Mouse (Mus musculus): Measurements from ENCODE around the gene Muc15. TPM values are rescaled to one million over a fixed set of nuclear protein-coding genes. Genes with fewer than 3 reads are reported as not detected.
A peak's percentile ranks its signal among the peaks of the same experiment; 100 is the strongest.

Gene Muc15
- 0.10 and 0.19 TPM in 2 replicates for polyA plus RNA-seq (2016; fragmentation: Nextera tagmentation; extraction: Ambion mirVana)

DNA sequence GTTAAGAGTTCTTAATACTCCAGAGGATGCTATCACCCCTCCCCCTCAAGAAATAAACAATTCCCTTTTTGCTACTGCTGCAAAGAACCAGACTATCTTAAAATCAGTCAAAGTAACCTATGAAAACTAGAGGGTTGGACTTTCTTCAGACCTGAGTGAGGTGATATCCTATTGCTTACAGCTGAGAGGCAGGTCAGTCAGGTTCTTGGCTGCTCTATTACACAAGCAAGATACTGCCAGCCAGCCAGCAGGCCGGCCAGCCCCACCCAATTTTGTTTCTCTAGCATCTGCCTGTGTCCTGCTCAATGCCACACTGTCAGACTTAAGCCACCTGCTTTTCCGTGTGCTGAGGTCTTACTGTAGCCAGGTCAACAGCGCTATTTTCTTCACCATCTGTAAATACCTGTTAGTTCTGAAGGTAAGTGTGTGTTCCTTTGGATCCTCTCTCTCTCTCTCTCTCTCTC is at the start of gene Muc15:
Gene Muc15, plus strand, starts transcription at position 51 of the 464 bp plus-strand sequence.
- no peak within 1 kb of the TSS for H3K27ac ChIP-seq
- no peak within 1 kb of the TSS for H3K4me3 ChIP-seq
- WGBS = 55% methylated on average over 3 of the region's 3 CpGs
- H3K27me3 ChIP-seq = no peaks in the 10 kb centered on the region
- H3K9ac ChIP-seq = no peak within 1 kb of the TSS
- ATAC-seq (ENCODE audit: insufficient number of reproducible peaks, insufficient read depth, low FRiP score, low TSS enrichment) = no peak
- no peak within 1 kb of the TSS for H3K4me2 ChIP-seq (replicated peaks)
- H3K36me3 ChIP-seq = no peaks in the 10 kb centered on the region
- no peaks in the 10 kb centered on the region for H3K9me3 ChIP-seq
- H3K4me1 ChIP-seq = no peaks in the 10 kb centered on the region

DNA sequence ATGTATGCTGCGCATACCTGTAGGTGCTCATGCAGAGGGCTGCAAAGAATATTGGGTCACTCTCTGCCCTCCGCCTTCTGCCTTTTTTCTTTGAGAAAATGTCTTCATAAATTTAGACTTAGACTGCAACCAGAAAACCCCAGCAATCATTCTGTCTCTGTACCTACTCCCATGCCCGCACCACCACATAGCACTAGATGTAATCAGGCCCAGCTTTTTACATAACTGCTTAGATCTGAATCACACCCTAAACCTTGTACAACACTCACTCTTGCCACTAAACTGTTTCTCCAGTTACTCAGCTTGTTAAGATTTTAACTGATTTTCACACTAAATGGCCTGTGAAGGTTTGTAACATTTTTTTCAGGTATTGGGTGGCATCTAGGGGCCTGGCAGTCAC is 11.7 kb upstream of the Muc15 start:
- ATAC-seq (ENCODE audit: insufficient number of reproducible peaks, insufficient read depth, low FRiP score, low TSS enrichment) = no peak
- Histone ChIP-seq H3K4me3 (no peak overlapping the region), H3K4me2 (replicated peaks) (no peak overlapping the region), H3K36me3 (no peaks in the 10 kb centered on the region), H3K27ac (no peak overlapping the region), H3K9ac (no peak overlapping the region), H3K4me1 (no peaks in the 10 kb centered on the region), H3K27me3 (no peaks in the 10 kb centered on the region), H3K9me3 (no peaks in the 10 kb centered on the region)
- WGBS = 94% methylated on average over 3 of the region's 3 CpGs

DNA sequence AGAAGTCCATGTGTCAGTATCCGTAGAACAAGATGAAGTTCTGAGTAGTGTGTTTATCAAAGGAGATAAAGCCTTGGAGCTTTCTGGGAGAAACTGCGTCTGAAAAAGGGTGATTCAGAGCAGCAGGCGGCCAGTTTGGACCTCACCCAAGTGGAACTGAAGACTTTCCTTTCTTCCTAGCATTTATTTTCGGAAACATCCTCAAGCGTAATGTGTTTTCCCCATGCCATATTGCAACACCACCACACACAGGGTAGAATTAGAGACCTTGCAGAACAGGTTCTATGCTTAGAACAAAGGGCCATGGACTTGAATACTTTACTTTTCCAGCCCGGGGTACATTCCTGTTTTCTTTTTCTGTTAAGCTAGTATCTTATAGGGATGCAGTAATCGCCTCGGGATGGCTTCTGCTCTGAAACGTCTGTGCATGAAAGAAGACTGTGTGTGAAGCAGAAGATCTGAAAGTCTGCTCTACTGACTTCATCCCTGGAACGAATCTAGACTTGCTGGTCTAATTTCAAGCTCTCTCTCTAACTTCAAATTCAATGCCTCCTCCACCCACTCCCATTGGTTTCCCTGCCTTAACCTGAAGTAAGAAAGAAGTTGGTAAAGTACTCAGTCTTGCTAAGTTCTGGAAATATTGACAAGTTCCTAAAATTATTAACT is 11.0 kb upstream of the Muc15 start:
- WGBS = 83% methylated on average over 10 of the region's 10 CpGs
- H3K4me3 ChIP-seq = no peak overlapping the region
- no peak for ATAC-seq (ENCODE audit: insufficient number of reproducible peaks, insufficient read depth, low FRiP score, low TSS enrichment)

DNA sequence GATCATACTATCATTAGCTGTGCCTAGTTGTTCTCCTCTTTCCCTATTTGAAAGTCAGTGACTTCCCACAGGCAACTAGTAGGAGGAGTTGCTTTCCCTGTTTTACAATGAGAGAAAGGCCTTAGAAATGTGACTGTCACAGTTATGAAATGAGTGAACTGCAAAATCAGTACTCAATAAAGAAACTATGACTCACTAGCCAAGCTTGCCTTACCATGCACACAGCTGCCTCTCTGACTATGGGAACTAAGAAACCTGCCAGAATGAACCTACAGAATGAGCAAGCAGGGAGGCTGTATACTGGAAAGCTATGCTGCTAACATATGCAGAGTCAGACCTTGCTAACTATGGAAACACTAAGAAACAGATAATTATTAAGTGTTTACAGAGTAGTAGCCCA is 2.1 kb upstream of the Muc15 start:
- Histone ChIP-seq H3K9ac (no peak overlapping the region), H3K4me1 (no peaks in the 10 kb centered on the region), H3K4me2 (replicated peaks) (no peak overlapping the region), H3K9me3 (no peaks in the 10 kb centered on the region), H3K27me3 (no peaks in the 10 kb centered on the region), H3K27ac (no peak overlapping the region), H3K36me3 (no peaks in the 10 kb centered on the region), H3K4me3 (no peak overlapping the region)
- ATAC-seq (ENCODE audit: insufficient number of reproducible peaks, insufficient read depth, low FRiP score, low TSS enrichment) = no peak

More for the DNA sequence above, 11.0 kb upstream of the Muc15 start:
- Histone ChIP-seq H3K9ac (no peak overlapping the region), H3K36me3 (no peaks in the 10 kb centered on the region), H3K4me1 (no peaks in the 10 kb centered on the region), H3K4me2 (replicated peaks) (no peak overlapping the region), H3K27me3 (no peaks in the 10 kb centered on the region), H3K27ac (no peak overlapping the region), H3K9me3 (no peaks in the 10 kb centered on the region)

DNA sequence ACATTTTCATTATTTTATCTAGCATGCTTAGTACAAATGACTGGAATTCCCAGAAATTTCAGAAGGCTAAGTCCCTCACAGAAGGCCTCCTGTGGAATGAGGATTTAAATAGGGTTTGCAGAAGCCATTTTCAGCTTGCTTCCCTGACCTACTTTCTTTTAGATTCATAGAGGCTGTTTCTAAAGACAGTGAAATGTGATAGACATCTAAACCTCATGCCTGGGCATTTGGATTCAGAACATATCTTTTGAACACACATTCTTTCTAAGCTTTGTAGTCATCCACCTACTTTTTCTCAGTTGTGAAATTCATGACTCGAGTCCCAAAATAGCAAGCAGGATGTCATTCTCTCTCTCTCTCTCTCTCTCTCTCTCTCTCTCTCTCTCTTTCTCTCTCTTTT is 1.1 kb downstream of the Muc15 start:
- Histone ChIP-seq H3K9me3 (no peaks in the 10 kb centered on the region), H3K36me3 (no peaks in the 10 kb centered on the region), H3K27ac (no peak overlapping the region), H3K4me3 (no peak overlapping the region), H3K9ac (no peak overlapping the region), H3K4me1 (no peaks in the 10 kb centered on the region), H3K4me2 (replicated peaks) (no peak overlapping the region), H3K27me3 (no peaks in the 10 kb centered on the region)
- ATAC-seq (ENCODE audit: insufficient number of reproducible peaks, insufficient read depth, low FRiP score, low TSS enrichment) = no peak
- WGBS = 78% methylated on average over 1 of the region's 1 CpGs

DNA sequence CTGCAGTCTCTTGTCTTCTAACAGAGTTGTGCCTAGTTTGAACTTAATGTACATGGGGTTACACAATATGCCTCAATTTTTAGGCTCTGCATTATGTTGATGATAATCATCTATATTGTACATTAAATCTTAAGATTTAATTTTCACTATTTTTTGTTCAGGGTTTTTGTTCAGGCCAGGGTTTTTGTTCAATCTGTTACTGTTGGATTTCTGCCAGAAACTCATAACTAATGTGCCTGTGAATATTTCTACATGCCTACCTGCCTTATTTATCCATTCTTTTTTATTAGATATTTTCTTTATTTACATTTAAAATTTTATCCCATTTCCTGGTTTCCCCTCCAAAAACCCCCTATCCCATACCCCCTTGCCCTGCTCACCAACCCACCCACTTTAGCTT is 5.0 kb downstream of the Muc15 start:
- Histone ChIP-seq H3K4me1 (no peaks in the 10 kb centered on the region), H3K9ac (no peak overlapping the region), H3K4me3 (no peak overlapping the region), H3K27ac (no peak overlapping the region), H3K9me3 (no peaks in the 10 kb centered on the region), H3K36me3 (no peaks in the 10 kb centered on the region), H3K4me2 (replicated peaks) (no peak overlapping the region), H3K27me3 (no peaks in the 10 kb centered on the region)
- no peak for ATAC-seq (ENCODE audit: insufficient number of reproducible peaks, insufficient read depth, low FRiP score, low TSS enrichment)

DNA sequence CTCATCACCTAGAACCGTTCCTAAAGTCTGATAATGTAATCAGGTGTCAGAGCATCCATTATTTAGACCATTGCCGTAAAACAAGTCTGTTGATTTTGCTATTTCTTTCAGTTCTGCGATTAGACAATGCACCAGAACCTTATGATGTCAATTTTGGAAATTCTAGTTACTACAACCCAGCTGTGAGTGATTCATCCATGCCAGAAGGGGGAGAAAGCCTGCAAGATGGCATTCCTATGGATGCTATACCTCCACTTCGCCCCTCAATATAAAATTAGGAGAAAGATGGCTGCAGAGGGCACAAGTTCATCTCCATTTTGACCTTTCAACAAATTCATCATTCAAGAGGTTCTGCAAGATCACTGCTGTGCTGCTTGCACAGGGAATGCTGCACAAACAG is 16.1 kb downstream of the Muc15 start:
- Histone ChIP-seq H3K36me3 (no peaks in the 10 kb centered on the region), H3K4me1 (0 out of 2 replicates have a peak, but pooled peaks cover 5% of the 10 kb centered on the region), H3K27ac (no peak overlapping the region), H3K9me3 (no peaks in the 10 kb centered on the region), H3K9ac (no peak overlapping the region), H3K4me2 (replicated peaks) (no peak overlapping the region), H3K27me3 (no peaks in the 10 kb centered on the region), H3K4me3 (no peak overlapping the region)
- WGBS = 68% methylated on average over 4 of the region's 4 CpGs
- ATAC-seq (ENCODE audit: insufficient number of reproducible peaks, insufficient read depth, low FRiP score, low TSS enrichment) = no peak

DNA sequence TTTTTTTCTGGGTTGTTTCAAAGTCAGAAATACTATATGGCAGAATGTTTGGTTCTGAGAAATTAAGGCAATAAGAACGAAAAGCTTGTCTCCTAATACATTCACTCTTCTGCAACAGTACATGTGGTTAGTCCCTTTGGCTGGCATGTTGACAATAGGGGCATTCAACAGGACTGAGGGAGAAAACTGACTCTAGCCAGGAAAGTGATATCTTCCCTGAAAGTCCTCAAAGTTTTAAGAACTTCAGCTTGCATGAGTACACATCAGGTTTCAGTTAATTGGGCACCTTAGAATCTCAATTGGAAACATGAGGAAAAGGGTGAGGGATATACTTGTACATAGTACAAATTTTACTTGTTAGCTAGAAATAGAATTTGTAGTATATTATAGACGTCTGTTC is 16.8 kb downstream of the Muc15 start:
- Histone ChIP-seq H3K9ac (no peak overlapping the region), H3K4me3 (no peak overlapping the region), H3K27me3 (no peaks in the 10 kb centered on the region), H3K9me3 (no peaks in the 10 kb centered on the region), H3K4me2 (replicated peaks) (no peak overlapping the region), H3K36me3 (no peaks in the 10 kb centered on the region), H3K4me1 (0 out of 2 replicates have a peak, but pooled peaks cover 5% of the 10 kb centered on the region), H3K27ac (no peak overlapping the region)
- WGBS = 22% methylated on average over 2 of the region's 2 CpGs
- peak; percentile 52; the same call in 1 of the 2 replicates for ATAC-seq (ENCODE audit: insufficient number of reproducible peaks, insufficient read depth, low FRiP score, low TSS enrichment)

DNA sequence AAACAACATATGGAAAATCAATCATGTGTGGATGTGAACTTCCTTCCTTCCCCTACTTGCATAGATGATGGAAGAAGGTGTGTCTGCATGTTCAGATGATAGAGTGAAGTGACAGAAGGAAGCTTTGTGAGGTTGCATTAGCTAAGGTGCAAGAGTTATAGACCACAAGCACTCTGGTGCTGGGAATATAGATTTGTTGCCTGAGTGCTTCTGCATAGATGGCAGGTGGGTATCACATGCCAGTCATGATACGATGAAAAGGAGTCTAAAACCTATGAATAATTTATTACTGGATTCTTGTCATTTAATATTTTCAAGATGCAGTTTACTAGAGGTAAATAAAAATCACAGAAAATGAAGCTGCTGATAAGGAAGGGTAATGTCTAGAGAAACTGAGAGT is 18.6 kb downstream of the Muc15 start:
- H3K27ac ChIP-seq = no peak overlapping the region
- no peak overlapping the region for H3K4me3 ChIP-seq
- H3K27me3 ChIP-seq = no peaks in the 10 kb centered on the region
- 0 out of 2 replicates have a peak, but pooled peaks cover 5% of the 10 kb centered on the region for H3K4me1 ChIP-seq
- no peak overlapping the region for H3K4me2 ChIP-seq (replicated peaks)
- no peaks in the 10 kb centered on the region for H3K36me3 ChIP-seq
- no peak overlapping the region for H3K9ac ChIP-seq
- WGBS = 83% methylated on average over 1 of the region's 1 CpGs
- ATAC-seq (ENCODE audit: insufficient number of reproducible peaks, insufficient read depth, low FRiP score, low TSS enrichment) = no peak
- no peaks in the 10 kb centered on the region for H3K9me3 ChIP-seq

DNA sequence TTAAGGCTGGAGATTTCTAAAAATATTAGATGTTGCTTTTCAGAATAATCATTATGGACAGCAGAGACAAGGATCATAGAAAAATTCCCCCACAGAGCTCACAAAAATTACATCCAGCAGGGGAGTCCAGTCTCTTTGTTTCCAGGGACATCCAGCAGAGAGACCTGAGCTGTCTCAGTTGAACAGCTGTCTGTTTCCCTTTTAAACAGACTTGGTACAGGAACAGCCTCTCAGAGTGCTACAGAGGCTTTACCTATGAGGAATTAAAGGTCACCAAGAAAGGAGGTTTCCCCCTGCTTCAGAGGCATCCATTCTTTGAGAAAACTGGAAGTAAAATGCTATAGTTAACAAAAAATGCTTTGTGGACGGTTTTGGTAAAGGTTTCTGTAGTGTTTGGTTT is 19.4 kb downstream of the Muc15 start:
- H3K27ac ChIP-seq = no peak overlapping the region
- 51% methylated on average over 1 of the region's 1 CpGs for WGBS

DNA sequence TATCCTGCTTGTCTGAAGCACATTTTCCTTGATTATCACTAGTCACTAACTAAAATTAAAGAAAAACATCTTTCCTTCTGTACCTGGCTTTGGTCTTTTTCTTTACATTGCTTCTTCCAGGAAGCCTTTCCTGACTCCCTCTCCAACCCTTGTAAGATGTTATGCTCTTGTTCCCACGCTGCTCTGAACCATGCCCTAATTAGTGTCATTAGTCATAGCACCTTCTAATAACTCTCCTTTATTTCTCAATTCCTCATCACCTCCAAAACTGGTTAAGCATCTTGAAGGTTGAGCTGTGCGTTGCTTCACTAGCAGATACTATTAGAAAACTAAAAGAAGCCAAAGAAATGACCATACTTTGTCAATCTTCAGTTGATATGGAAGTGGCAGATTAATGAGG is 36.4 kb downstream of the Muc15 start:
- no peaks in the 10 kb centered on the region for H3K4me1 ChIP-seq
- no peak for ATAC-seq (ENCODE audit: insufficient number of reproducible peaks, insufficient read depth, low FRiP score, low TSS enrichment)
- no peak overlapping the region for H3K4me3 ChIP-seq
- 85% methylated on average over 2 of the region's 2 CpGs for WGBS
- H3K36me3 ChIP-seq = no peaks in the 10 kb centered on the region
- no peaks in the 10 kb centered on the region for H3K9me3 ChIP-seq
- H3K9ac ChIP-seq = no peak overlapping the region
- no peak overlapping the region for H3K27ac ChIP-seq
- no peaks in the 10 kb centered on the region for H3K27me3 ChIP-seq
- no peak overlapping the region for H3K4me2 ChIP-seq (replicated peaks)

More for the DNA sequence above, 19.4 kb downstream of the Muc15 start:
- Histone ChIP-seq H3K4me2 (replicated peaks) (no peak overlapping the region), H3K36me3 (no peaks in the 10 kb centered on the region), H3K9ac (no peak overlapping the region), H3K9me3 (no peaks in the 10 kb centered on the region), H3K4me3 (no peak overlapping the region), H3K4me1 (0 out of 2 replicates have a peak, but pooled peaks cover 5% of the 10 kb centered on the region), H3K27me3 (no peaks in the 10 kb centered on the region)
- no peak for ATAC-seq (ENCODE audit: insufficient number of reproducible peaks, insufficient read depth, low FRiP score, low TSS enrichment)

DNA sequence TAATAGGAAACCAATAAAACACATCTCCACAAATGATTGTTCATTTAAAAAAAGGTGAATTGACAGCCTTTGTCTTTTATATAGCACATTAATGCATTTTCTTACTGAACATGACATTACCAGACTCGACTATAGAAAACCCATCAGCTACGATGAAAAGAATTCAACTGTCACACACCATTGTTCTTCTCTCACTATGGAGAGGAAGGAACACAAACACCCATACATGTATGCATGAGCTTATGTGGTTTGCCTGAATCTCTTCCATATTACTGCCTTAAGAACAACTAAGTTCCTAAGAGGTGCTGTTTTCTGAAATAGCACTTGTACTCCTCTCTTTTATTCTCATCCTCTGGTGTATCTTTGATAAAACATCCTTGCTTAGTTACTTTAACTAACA is 38.3 kb downstream of the Muc15 start:
- Histone ChIP-seq H3K4me1 (no peaks in the 10 kb centered on the region), H3K4me2 (replicated peaks) (no peak overlapping the region), H3K27ac (no peak overlapping the region), H3K9ac (no peak overlapping the region), H3K9me3 (no peaks in the 10 kb centered on the region), H3K4me3 (no peak overlapping the region), H3K36me3 (no peaks in the 10 kb centered on the region), H3K27me3 (no peaks in the 10 kb centered on the region)
- WGBS = 82% methylated on average over 2 of the region's 2 CpGs
- no peak for ATAC-seq (ENCODE audit: insufficient number of reproducible peaks, insufficient read depth, low FRiP score, low TSS enrichment)

Measured in embryonic facial prominence, embryonic 12.5 days (tissue).